Mouse (Mus musculus) intestine, embryonic 15.5 days (tissue): ENCODE data around the gene Wipi1. TPM values are rescaled to one million over a fixed set of nuclear protein-coding genes. Genes with fewer than 3 reads are reported as not detected.
A peak's percentile ranks its signal among the peaks of the same experiment; 100 is the strongest.
"Not testable (repeated sequence)": the region's sequence is repeated elsewhere in the genome, so short reads cannot be mapped to it uniquely, and the experiment has no call there.

ENCODE experiments used
- ATAC-seq: fragments of 200-750 bp; cut with Nextera tagmentation; 2 replicates; pipeline ENCODE4 v1.8.0; 2017; ENCODE audit warnings: moderate TSS enrichment, moderate library complexity
- H3K27ac ChIP-seq: fragments of 300-500 bp; sonication (generic); 2 replicates; pipeline ENCODE4 v1.5.1; 2015; ENCODE audit warnings: mild to moderate bottlenecking, inconsistent platforms
- H3K27me3 ChIP-seq: fragments of 300-500 bp; sonication (generic); replicated peaks from 2 replicates; pipeline ENCODE4 v1.6.1; 2015; ENCODE audit warnings: inconsistent platforms
- H3K36me3 ChIP-seq: fragments of 300-500 bp; sonication (generic); 2 replicates; pipeline ENCODE4 v1.6.1; 2015; ENCODE audit warnings: inconsistent platforms
- H3K4me1 ChIP-seq: fragments of 300-500 bp; sonication (generic); replicated peaks from 2 replicates; pipeline ENCODE4 v1.6.1; 2015; ENCODE audit warnings: inconsistent platforms
- H3K4me2 ChIP-seq: fragments of 300-500 bp; sonication (generic); replicated peaks from 2 replicates; pipeline ENCODE4 v1.6.1; 2015; ENCODE audit warnings: mild to moderate bottlenecking, inconsistent platforms
- H3K4me3 ChIP-seq: fragments of 300-500 bp; sonication (generic); replicated peaks from 2 replicates; pipeline ENCODE4 v1.5.1; 2015; ENCODE audit warnings: inconsistent platforms
- H3K9ac ChIP-seq: fragments of 300-500 bp; sonication (generic); 2 replicates; pipeline ENCODE4 v1.6.1; 2015; ENCODE audit warnings: inconsistent platforms
- H3K9me3 ChIP-seq: fragments of 300-500 bp; sonication (generic); 2 replicates; pipeline ENCODE4 v1.6.1; 2016; ENCODE audit warnings: inconsistent platforms
- WGBS: fragments of 180-500 bp; shearing (Covaris S2); methylation state at CpG from one replicate; pipeline ENCODE4 v1.1.7; 2015; 5-methylcytosine and 5-hydroxymethylcytosine counted together
- polyA plus RNA-seq: library from polyadenylated mRNA; unstranded; fragments of >200 nt; fragmentation: Nextera tagmentation; extraction: Ambion mirVana; gene quantifications from 2 replicates; pipeline ENCODE4 v1.2.1, GENCODE M21; 2015

Wipi1 gene
- 27.4 and 30.4 TPM in 2 replicates for polyA plus RNA-seq

GRCm38 (mm10) chr11:109611303-109612149, at the start of gene Wipi1:
Wipi1 (minus strand) TSS chr11:109611967.
- peak; percentile 97 for ATAC-seq
- peak within 1 kb of the TSS; percentile 81 for H3K4me3 ChIP-seq
- H3K9me3 ChIP-seq, result no peaks in the 10 kb centered on the region
- no peaks in the 10 kb centered on the region for H3K36me3 ChIP-seq
- H3K9ac ChIP-seq, result peak within 1 kb of the TSS; percentile 82
- H3K27ac ChIP-seq, result peak within 1 kb of the TSS; percentile 73
- under 1% methylated on average over 58 of the region's 58 CpGs for WGBS
- peaks cover 12% of the 10 kb centered on the region; the same call in 1 of the 2 replicates for H3K4me1 ChIP-seq
- no peaks in the 10 kb centered on the region for H3K27me3 ChIP-seq
- H3K4me2 ChIP-seq, result peak within 1 kb of the TSS; percentile 86

DNA sequence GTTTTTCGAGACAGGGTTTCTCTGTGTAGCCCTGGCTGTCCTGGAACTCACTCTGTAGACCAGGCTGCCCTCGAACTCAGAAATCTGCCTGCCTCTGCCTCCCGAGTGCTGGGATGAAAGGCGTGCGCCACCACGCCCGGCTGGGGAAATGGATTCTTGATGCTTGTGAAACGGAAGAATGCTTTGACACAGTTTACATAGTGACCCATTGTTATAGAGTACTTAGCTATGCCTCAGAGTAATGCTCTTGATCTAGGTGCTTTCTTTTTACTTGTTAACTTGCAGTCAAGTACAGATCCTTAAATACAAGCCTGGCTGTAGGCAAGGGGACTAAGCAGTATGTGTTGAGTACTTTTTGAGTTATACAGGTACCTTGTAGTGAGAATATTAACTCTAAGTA, 48.8 kb upstream of the Wipi1 start:
- H3K27me3 ChIP-seq, result not testable (repeated sequence)
- 88% methylated on average over 8 of the region's 8 CpGs for WGBS

DNA sequence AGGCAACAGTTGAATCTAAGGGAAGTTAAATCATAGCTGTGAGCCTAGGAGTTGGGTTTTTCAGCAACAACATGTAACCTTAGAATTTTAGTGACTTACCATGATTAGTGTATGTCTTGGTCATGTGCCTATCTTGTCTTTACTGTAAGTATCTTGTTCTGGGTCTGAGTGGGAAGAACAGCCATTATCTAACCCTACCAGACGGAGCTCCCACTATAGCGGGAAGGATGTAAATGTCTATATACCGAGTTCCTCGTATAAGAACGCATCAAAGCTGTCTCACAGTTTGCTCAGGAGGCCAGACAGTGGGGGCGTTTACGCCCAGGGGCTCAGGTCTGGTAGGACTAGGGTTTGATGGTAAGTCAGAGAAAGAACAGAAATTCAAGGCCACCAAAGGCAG, 44.5 kb upstream of the Wipi1 start:
- H3K36me3 ChIP-seq, result peaks cover 14% of the 10 kb centered on the region
- ATAC-seq, result no peak
- H3K4me2 ChIP-seq, result no peak overlapping the region
- H3K4me1 ChIP-seq, result peaks cover 16% of the 10 kb centered on the region
- H3K9me3 ChIP-seq, result no peaks in the 10 kb centered on the region
- no peak overlapping the region for H3K9ac ChIP-seq
- no peaks in the 10 kb centered on the region for H3K27me3 ChIP-seq
- no peak overlapping the region for H3K27ac ChIP-seq
- 83% methylated on average over 7 of the region's 7 CpGs for WGBS
- H3K4me3 ChIP-seq, result no peak overlapping the region

More for the DNA sequence above, 48.8 kb upstream of the Wipi1 start:
- H3K4me1 ChIP-seq, H3K9ac ChIP-seq, H3K9me3 ChIP-seq, H3K4me3 ChIP-seq, ATAC-seq, H3K4me2 ChIP-seq, H3K27ac ChIP-seq: not testable (repeated sequence)
- H3K36me3 ChIP-seq, result peaks cover 22% of the 10 kb centered on the region

GRCm38 (mm10) chr11:109654581-109654980, 42.8 kb upstream of the Wipi1 start:
- H3K27me3 ChIP-seq, result no peaks in the 10 kb centered on the region

DNA sequence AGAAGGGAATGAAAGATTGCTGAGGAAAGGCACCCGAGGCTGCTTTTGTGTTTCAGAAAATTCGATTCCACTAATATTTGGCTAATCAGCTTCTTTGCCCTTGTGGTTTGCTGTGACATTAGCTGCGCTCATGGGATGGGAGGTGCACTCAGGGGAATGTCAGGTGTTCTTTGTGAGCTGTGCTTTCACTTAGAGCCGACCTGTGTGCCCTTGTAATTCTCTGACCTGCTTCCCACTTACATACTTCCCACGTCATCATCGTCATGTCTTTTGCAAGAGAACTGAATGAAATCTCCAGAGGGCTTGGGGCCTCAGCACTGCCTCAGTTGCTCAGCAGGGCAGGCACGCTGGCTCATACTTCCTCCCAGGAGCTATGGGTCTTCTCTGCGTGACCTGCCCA, 41.4 kb upstream of the Wipi1 start:
- H3K4me3 ChIP-seq, result no peak overlapping the region; the same call in 1 of the 2 replicates
- H3K4me1 ChIP-seq, result peaks cover 21% of the 10 kb centered on the region
- no peaks in the 10 kb centered on the region for H3K27me3 ChIP-seq
- WGBS, result 48% methylated on average over 8 of the region's 8 CpGs
- peak overlapping the region; percentile 42 for H3K4me2 ChIP-seq
- H3K36me3 ChIP-seq, result peaks cover 11% of the 10 kb centered on the region; the same call in 1 of the 2 replicates
- no peak for ATAC-seq
- no peak overlapping the region for H3K9ac ChIP-seq
- H3K27ac ChIP-seq, result no peak overlapping the region
- H3K9me3 ChIP-seq, result no peaks in the 10 kb centered on the region

More at GRCm38 (mm10) chr11:109654581-109654980, 42.8 kb upstream of the Wipi1 start:
- no peak overlapping the region for H3K4me3 ChIP-seq
- no peak overlapping the region for H3K4me2 ChIP-seq
- WGBS, result 87% methylated on average over 6 of the region's 6 CpGs
- no peak overlapping the region for H3K9ac ChIP-seq
- no peaks in the 10 kb centered on the region for H3K9me3 ChIP-seq
- peaks cover 14% of the 10 kb centered on the region for H3K36me3 ChIP-seq
- no peak for ATAC-seq
- peaks cover 21% of the 10 kb centered on the region for H3K4me1 ChIP-seq
- no peak overlapping the region for H3K27ac ChIP-seq

GRCm38 (mm10) chr11:109652505-109652904, 40.7 kb upstream of the Wipi1 start:
- no peaks in the 10 kb centered on the region for H3K9me3 ChIP-seq
- peak overlapping the region; percentile 79 for H3K4me2 ChIP-seq
- peaks cover 11% of the 10 kb centered on the region; the same call in 1 of the 2 replicates for H3K36me3 ChIP-seq
- no peaks in the 10 kb centered on the region for H3K27me3 ChIP-seq
- no peak for ATAC-seq
- H3K4me1 ChIP-seq, result peaks cover 21% of the 10 kb centered on the region
- H3K9ac ChIP-seq, result 0 out of 2 replicates have a peak overlapping the region, but pooled peaks have one; percentile 91
- peak overlapping the region; percentile 95 for H3K4me3 ChIP-seq
- H3K27ac ChIP-seq, result no peak overlapping the region
- 30% methylated on average over 6 of the region's 6 CpGs for WGBS

DNA sequence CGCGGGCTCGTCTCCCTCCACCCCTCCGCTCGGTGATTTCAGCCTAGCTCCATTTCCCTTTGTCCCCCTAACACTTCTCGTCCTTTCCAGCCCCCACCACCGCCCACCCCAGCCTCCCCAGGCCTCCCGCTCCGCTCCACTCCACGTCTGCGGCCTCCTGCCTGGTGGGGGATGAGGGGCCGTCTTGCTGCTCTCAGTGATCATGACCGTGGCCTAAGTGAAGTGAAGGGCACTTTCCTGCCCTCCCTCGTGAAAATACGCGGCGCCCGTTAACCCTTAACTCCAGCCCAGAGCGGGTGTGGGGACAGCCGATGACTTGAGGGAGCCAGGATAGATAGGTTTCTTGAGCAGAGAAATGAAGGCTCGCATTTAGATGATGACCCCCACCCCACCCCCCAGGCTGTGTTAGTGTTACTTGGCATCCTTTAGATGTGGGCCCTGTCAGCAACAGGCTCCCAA, 39.8 kb upstream of the Wipi1 start:
- WGBS, result under 1% methylated on average over 21 of the region's 21 CpGs
- peak; percentile 24 for ATAC-seq
- H3K4me1 ChIP-seq, result peaks cover 21% of the 10 kb centered on the region

DNA sequence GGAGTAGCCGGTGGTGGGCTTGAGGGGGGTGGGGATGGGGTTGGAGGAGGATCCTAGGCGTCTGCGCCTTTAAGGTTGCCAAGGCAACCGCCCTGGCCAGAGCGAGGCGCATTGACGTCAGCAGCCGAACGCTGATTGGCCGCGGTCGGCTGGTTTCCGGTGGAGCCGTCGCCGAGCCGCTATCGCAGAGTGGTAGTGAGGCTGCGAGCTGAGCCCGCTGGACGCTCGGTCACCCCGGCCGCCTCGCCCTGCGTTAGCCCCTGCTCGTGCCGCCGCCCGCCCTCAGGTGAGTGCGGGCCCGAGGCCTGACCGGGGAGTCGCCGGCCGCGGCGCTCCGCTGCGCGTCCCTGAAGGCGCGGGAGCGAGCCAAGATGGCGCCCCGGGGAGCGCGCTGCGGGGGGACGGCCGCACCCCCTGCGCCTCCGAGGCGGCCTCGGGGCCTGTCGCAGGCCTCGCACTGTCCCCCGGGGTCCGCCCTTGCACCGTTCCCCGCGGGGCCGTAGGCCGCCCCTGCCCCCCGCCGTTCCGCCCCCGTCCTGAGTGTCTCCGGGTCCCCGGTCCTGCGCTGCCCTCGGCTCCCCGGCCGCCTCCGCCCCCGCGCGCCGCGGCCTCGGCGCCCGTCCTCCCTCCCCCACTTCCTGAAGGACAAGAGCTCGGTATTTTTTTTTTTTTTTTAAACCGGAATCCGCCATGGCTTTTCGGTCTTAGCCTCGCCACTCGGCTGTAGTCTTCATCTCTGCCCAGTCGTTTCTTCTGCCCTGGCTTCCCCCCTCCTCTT, 39.2 kb upstream of the Wipi1 start:
- no peaks in the 10 kb centered on the region for H3K27me3 ChIP-seq
- H3K27ac ChIP-seq, result peak overlapping the region; percentile 97
- H3K4me1 ChIP-seq, result peaks cover 21% of the 10 kb centered on the region
- H3K9ac ChIP-seq, result peak overlapping the region; percentile 91
- peak overlapping the region; percentile 94 for H3K4me2 ChIP-seq
- H3K9me3 ChIP-seq, result no peaks in the 10 kb centered on the region
- under 1% methylated on average over 78 of the region's 90 CpGs for WGBS
- ATAC-seq, result peak; percentile 97
- peak overlapping the region; percentile 95 for H3K4me3 ChIP-seq
- 0 out of 2 replicates have a peak, but pooled peaks cover 4% of the 10 kb centered on the region for H3K36me3 ChIP-seq

More for the DNA sequence above, 39.8 kb upstream of the Wipi1 start:
- H3K27me3 ChIP-seq, result no peaks in the 10 kb centered on the region
- peak overlapping the region; percentile 91 for H3K9ac ChIP-seq
- peak overlapping the region; percentile 97 for H3K27ac ChIP-seq
- H3K36me3 ChIP-seq, result peaks cover 9% of the 10 kb centered on the region; the same call in 1 of the 2 replicates
- peak overlapping the region; percentile 95 for H3K4me3 ChIP-seq
- peak overlapping the region; percentile 79 for H3K4me2 ChIP-seq
- no peaks in the 10 kb centered on the region for H3K9me3 ChIP-seq

DNA sequence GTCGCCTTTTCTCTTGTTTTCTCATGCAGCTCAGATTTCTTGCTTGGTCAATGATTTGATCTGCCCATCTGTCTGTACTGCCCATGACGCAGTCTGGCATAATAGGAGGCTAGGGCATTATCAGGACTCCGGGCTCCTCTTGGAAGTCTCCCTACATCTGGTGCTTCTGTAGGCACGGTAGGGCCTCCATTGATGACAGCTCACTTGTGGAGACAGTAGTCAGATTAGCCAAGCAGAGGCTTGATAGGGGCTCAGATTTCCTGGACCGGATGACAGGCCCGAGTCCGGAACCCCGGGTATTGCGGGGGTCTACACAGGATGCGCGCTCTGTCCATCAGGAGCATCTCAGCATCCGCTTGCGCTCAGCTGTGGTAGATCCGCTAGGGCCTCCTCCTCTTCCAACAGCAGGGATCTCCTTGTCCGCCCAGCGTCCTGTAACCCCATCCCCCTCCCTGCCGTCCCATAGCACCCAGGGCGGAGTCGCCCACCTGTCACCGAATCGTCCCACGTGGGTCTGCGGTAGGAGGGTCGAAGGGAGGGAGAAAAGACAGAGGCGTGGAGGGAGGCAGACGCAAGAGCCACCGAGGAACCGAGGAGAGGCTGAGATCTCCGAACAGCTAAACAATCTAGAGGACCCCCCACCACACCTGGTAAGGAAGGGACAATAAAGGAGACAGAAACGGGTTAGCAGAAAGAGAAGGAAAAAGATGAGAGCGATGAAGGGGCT, 38.4 kb upstream of the Wipi1 start:
- peak; percentile 78 for ATAC-seq
- Histone ChIP-seq H3K9ac (peak overlapping the region; percentile 91), H3K36me3 (0 out of 2 replicates have a peak, but pooled peaks cover 4% of the 10 kb centered on the region), H3K4me2 (peak overlapping the region; percentile 94), H3K27ac (peak overlapping the region; percentile 97), H3K27me3 (no peaks in the 10 kb centered on the region), H3K4me1 (peaks cover 21% of the 10 kb centered on the region), H3K9me3 (no peaks in the 10 kb centered on the region), H3K4me3 (peak overlapping the region; percentile 95)
- WGBS, result 2% methylated on average over 31 of the region's 31 CpGs

GRCm38 (mm10) chr11:109649206-109649605, 37.4 kb upstream of the Wipi1 start, which contains the start of gene Prkar1a:
Prkar1a (plus strand) TSS chr11:109649405.
- no peaks in the 10 kb centered on the region for H3K27me3 ChIP-seq
- peak within 1 kb of the TSS; percentile 94 for H3K4me2 ChIP-seq
- peak within 1 kb of the TSS; percentile 97 for H3K27ac ChIP-seq
- 30% methylated on average over 8 of the region's 8 CpGs for WGBS
- 0 out of 2 replicates have a peak, but pooled peaks cover 4% of the 10 kb centered on the region for H3K36me3 ChIP-seq
- peak within 1 kb of the TSS; percentile 91 for H3K9ac ChIP-seq
- H3K4me3 ChIP-seq, result peak within 1 kb of the TSS; percentile 95
- H3K9me3 ChIP-seq, result no peaks in the 10 kb centered on the region
- ATAC-seq, result no peak
- H3K4me1 ChIP-seq, result peaks cover 21% of the 10 kb centered on the region

DNA sequence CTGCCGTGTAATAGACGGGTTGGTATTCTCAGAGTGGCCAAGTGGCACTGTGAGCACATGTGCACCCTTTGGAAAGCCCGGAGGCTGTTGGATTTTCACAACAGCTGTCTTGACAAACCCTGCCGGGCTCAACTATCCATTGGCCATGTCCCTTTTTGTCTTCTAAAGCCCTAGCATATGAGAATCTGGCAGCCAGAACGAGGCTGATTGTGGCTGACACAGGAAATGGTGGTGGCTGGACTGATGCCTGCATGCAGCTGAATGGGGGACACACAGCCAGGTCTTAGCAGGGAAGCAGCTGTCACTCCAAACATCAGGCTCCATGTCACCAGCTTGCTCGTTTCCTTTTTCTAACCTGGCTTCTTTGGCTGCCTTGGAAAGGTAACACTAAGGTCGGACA, 36.7 kb upstream of the Wipi1 start:
- Histone ChIP-seq H3K27me3 (no peaks in the 10 kb centered on the region), H3K9ac (no peak overlapping the region), H3K4me3 (no peak overlapping the region), H3K4me1 (peaks cover 18% of the 10 kb centered on the region), H3K36me3 (no peaks in the 10 kb centered on the region), H3K9me3 (no peaks in the 10 kb centered on the region), H3K4me2 (no peak overlapping the region; the same call in 1 of the 2 replicates), H3K27ac (no peak overlapping the region)
- WGBS, result 55% methylated on average over 7 of the region's 7 CpGs
- no peak for ATAC-seq
